Mouse (Mus musculus) heart, adult 10 weeks (tissue): Measurements from ENCODE around the gene Gm9780. TPM values are rescaled to one million over a fixed set of nuclear protein-coding genes. Genes with fewer than 3 reads are reported as not detected.

Source experiments
- polyA plus RNA-seq: library from polyadenylated mRNA; stranded (reverse); fragments of 350-450 nt; fragmentation: Illumina TruSeq; extraction: RNeasy Lipid Tissue Mini Kit (QIAGEN cat#74804); gene quantifications from one replicate; pipeline ENCODE4 v1.2.3, GENCODE M21; 2014; ENCODE audit warnings: low read depth, low replicate concordance

The Gm9780 gene
- polyA plus RNA-seq: 63.0 TPM

GRCm38 (mm10) chr14:26042611-26043010 lies at the start of gene Gm9780:
TSS of gene Gm9780 (minus strand) at chr14:26042711.

GRCm38 (mm10) chr14:26081997-26082396 lies 39.5 kb upstream of the Gm9780 start, which contains the start of gene Cphx3:
TSS of gene Cphx3 (plus strand) at chr14:26082297.

GRCm38 (mm10) chr14:26081216-26081615 lies 38.7 kb upstream of the Gm9780 start, which contains the start of gene Cphx2:
TSS of gene Cphx2 (plus strand) at chr14:26081516.

GRCm38 (mm10) chr14:26067325-26067633 lies 24.8 kb upstream of the Gm9780 start, which contains the start of gene Tmem254c:
TSS of gene Tmem254c (minus strand) at chr14:26067355.

GRCm38 (mm10) chr14:25978371-25979241 lies 63.9 kb downstream of the Gm9780 start, which contains the start of gene Duxbl1:
TSS of gene Duxbl1 (plus strand) at chr14:25978577.

Other genes starting within 250 kb of the Gm9780 start
- 76.7 TPM for gene Anxa11, start 200.6 kb downstream of the Gm9780 start, polyA plus RNA-seq
- 9.4 TPM for gene Plac9a, start 139.6 kb downstream of the Gm9780 start, polyA plus RNA-seq
- 2.3 TPM for gene Tmem254a, start 115.0 kb downstream of the Gm9780 start, polyA plus RNA-seq
- gene Cphx1, start 104.4 kb downstream of the Gm9780 start, polyA plus RNA-seq: not detected
- gene Duxbl1, start 64.1 kb downstream of the Gm9780 start, polyA plus RNA-seq: 0.39 TPM
- gene Tmem254c, start 24.6 kb upstream of the Gm9780 start, polyA plus RNA-seq: 7.0 TPM
- gene Cphx2, start 38.8 kb upstream of the Gm9780 start, polyA plus RNA-seq: not detected
- gene Cphx3, start 39.6 kb upstream of the Gm9780 start, polyA plus RNA-seq: not detected
- gene Duxbl2, start 75.6 kb upstream of the Gm9780 start, polyA plus RNA-seq: not detected
- 37.0 TPM for gene Plac9b, start 139.8 kb upstream of the Gm9780 start, polyA plus RNA-seq
- 6.5 TPM for gene Tmem254b, start 164.3 kb upstream of the Gm9780 start, polyA plus RNA-seq
- gene Duxbl3, start 215.3 kb upstream of the Gm9780 start, polyA plus RNA-seq: not detected